Mouse (Mus musculus): ENCODE data around the gene Gid4.

- no peak for TF ChIP-seq POLR2A (IDR thresholded peaks at IDR 0.05; ENCODE audit: insufficient read length, low read depth)
- no peak for TF ChIP-seq CEBPB (IDR thresholded peaks at IDR 0.05; ENCODE audit: insufficient read depth, poor library complexity, severe bottlenecking)
- no peak for TF ChIP-seq MAX (IDR thresholded peaks at IDR 0.05; ENCODE audit: low read depth)
- no peak for TF ChIP-seq MYOG (IDR thresholded peaks at IDR 0.05; ENCODE audit: control insufficient read depth in 1 of 3, insufficient read depth in 1 of 3, insufficient read length in 2 of 3, low read depth in 2 of 3)
- TF ChIP-seq POLR2AphosphoS2 (IDR thresholded peaks at IDR 0.05; ENCODE audit: insufficient read length, low read depth): no peak
- no peak for TF ChIP-seq MYOD1 (IDR thresholded peaks at IDR 0.05; ENCODE audit: control insufficient read depth in 1 of 3, insufficient read length in 2 of 3, low read depth in 2 of 3)
- TF ChIP-seq SRF (IDR thresholded peaks at IDR 0.05; ENCODE audit: control insufficient read depth, insufficient read length, low read depth): no peak
- no peak for TF ChIP-seq TCF12 (IDR thresholded peaks at IDR 0.05; ENCODE audit: insufficient read depth, poor library complexity, severe bottlenecking)
- no peak for TF ChIP-seq E2F4 (IDR thresholded peaks at IDR 0.05; ENCODE audit: insufficient read depth)
- no peak for TF ChIP-seq REST (IDR thresholded peaks at IDR 0.05; ENCODE audit: insufficient read depth, insufficient read length)
- TF ChIP-seq USF1 (IDR thresholded peaks at IDR 0.05; ENCODE audit: low read depth): no peak
Observed at GRCm38 (mm10) chr11:60465943-60466380, 49.0 kb downstream of the Gid4 start.
